Mouse (Mus musculus): ENCODE measurements around the gene Kin. TPM values are rescaled to one million over a fixed set of nuclear protein-coding genes. Genes with fewer than 3 reads are reported as not detected.
A peak's percentile ranks its signal among the peaks of the same experiment; 100 is the strongest.

The Kin gene
- total and polyA plus RNA-seq, 2 experiments: 1.3 to 7.7 TPM

GRCm38 (mm10) chr2:10094327-10095100, 14.1 kb downstream of the Kin start:
- Histone ChIP-seq H3K4me3 (ENCODE audit: insufficient read depth, low read depth, low read length) (no peak overlapping the region), H3K27ac (replicated peaks; ENCODE audit: insufficient read depth, low read depth, low read length) (peak overlapping the region; percentile 67), H3K36me3 (ENCODE audit: control insufficient read depth, insufficient read depth, low read length) (peaks cover 72% of the 10 kb centered on the region), H3K4me1 (ENCODE audit: control insufficient read depth, insufficient read depth, low read length) (peaks cover 23% of the 10 kb centered on the region), H3K79me2 (ENCODE audit: control insufficient read depth, insufficient read depth, low read length) (no peaks in the 10 kb centered on the region), H3K27me3 (ENCODE audit: control insufficient read depth, insufficient read depth, low read length) (no peaks in the 10 kb centered on the region), H3K9ac (ENCODE audit: low read depth, low read length) (no peak overlapping the region)
- no peak for TF ChIP-seq POLR2A (IDR thresholded peaks at IDR 0.05; ENCODE audit: extremely low read depth, insufficient read depth, low read length)
- no peak for TF ChIP-seq CTCF (IDR thresholded peaks at IDR 0.05; ENCODE audit: low read depth, low read length)
- peak; percentile 92 for DNase-seq (ENCODE audit: extremely low read depth, low read depth, low spot score)
- 23% methylated on average over 14 of the region's 14 CpGs for WGBS

- Histone ChIP-seq H3K9ac (ENCODE audit: low read depth, low read length) (no peak overlapping the region), H3K4me3 (ENCODE audit: insufficient read depth, low read depth, low read length) (no peak overlapping the region), H3K36me3 (ENCODE audit: control insufficient read depth, insufficient read depth, low read length) (peaks cover 71% of the 10 kb centered on the region), H3K27ac (replicated peaks; ENCODE audit: insufficient read depth, low read depth, low read length) (no peak overlapping the region), H3K27me3 (ENCODE audit: control insufficient read depth, insufficient read depth, low read length) (no peaks in the 10 kb centered on the region), H3K4me1 (ENCODE audit: control insufficient read depth, insufficient read depth, low read length) (peaks cover 21% of the 10 kb centered on the region), H3K79me2 (ENCODE audit: control insufficient read depth, insufficient read depth, low read length) (no peaks in the 10 kb centered on the region)
- 41% methylated on average over 9 of the region's 9 CpGs for WGBS
- DNase-seq (ENCODE audit: extremely low read depth, low read depth, low spot score): peak; percentile 42
- TF ChIP-seq POLR2A (IDR thresholded peaks at IDR 0.05; ENCODE audit: extremely low read depth, insufficient read depth, low read length): no peak
- peak; percentile 37; the same call in 1 of the 2 replicates for TF ChIP-seq CTCF (IDR thresholded peaks at IDR 0.05; ENCODE audit: low read depth, low read length)
Observed at GRCm38 (mm10) chr2:10098598-10099215, 18.3 kb downstream of the Kin start.

GRCm38 (mm10) chr2:10100471-10100870, 20.1 kb downstream of the Kin start:
- TF ChIP-seq POLR2A (IDR thresholded peaks at IDR 0.05; ENCODE audit: extremely low read depth, insufficient read depth, low read length) (no peak), CTCF (IDR thresholded peaks at IDR 0.05; ENCODE audit: low read depth, low read length) (no peak)

GRCm38 (mm10) chr2:10101180-10101579, 20.8 kb downstream of the Kin start:
- peak; percentile 74 for TF ChIP-seq CTCF (IDR thresholded peaks at IDR 0.05; ENCODE audit: low read depth, low read length)
- no peak for TF ChIP-seq POLR2A (IDR thresholded peaks at IDR 0.05; ENCODE audit: extremely low read depth, insufficient read depth, low read length)
- WGBS: 11% methylated on average over 6 of the region's 6 CpGs
- H3K27ac ChIP-seq (replicated peaks; ENCODE audit: insufficient read depth, low read depth, low read length): no peak overlapping the region
- DNase-seq (ENCODE audit: extremely low read depth, low read depth, low spot score): peak; percentile 63
- no peak overlapping the region for H3K9ac ChIP-seq (ENCODE audit: low read depth, low read length)
- H3K79me2 ChIP-seq (ENCODE audit: control insufficient read depth, insufficient read depth, low read length): no peaks in the 10 kb centered on the region
- H3K27me3 ChIP-seq (ENCODE audit: control insufficient read depth, insufficient read depth, low read length): no peaks in the 10 kb centered on the region
- peaks cover 81% of the 10 kb centered on the region for H3K36me3 ChIP-seq (ENCODE audit: control insufficient read depth, insufficient read depth, low read length)
- H3K4me1 ChIP-seq (ENCODE audit: control insufficient read depth, insufficient read depth, low read length): peaks cover 9% of the 10 kb centered on the region
- no peak overlapping the region for H3K4me3 ChIP-seq (ENCODE audit: insufficient read depth, low read depth, low read length)

More at GRCm38 (mm10) chr2:10100471-10100870, 20.1 kb downstream of the Kin start:
- Histone ChIP-seq H3K9ac (ENCODE audit: low read depth, low read length) (no peak overlapping the region), H3K79me2 (ENCODE audit: control insufficient read depth, insufficient read depth, low read length) (no peaks in the 10 kb centered on the region), H3K4me3 (ENCODE audit: insufficient read depth, low read depth, low read length) (no peak overlapping the region), H3K27ac (replicated peaks; ENCODE audit: insufficient read depth, low read depth, low read length) (0 out of 2 replicates have a peak overlapping the region, but pooled peaks have one; percentile 5), H3K36me3 (ENCODE audit: control insufficient read depth, insufficient read depth, low read length) (peaks cover 80% of the 10 kb centered on the region), H3K27me3 (ENCODE audit: control insufficient read depth, insufficient read depth, low read length) (no peaks in the 10 kb centered on the region), H3K4me1 (ENCODE audit: control insufficient read depth, insufficient read depth, low read length) (peaks cover 13% of the 10 kb centered on the region)
- 58% methylated on average over 2 of the region's 2 CpGs for WGBS
- DNase-seq (ENCODE audit: extremely low read depth, low read depth, low spot score): no peak

- no peak overlapping the region for H3K4me3 ChIP-seq (ENCODE audit: insufficient read depth, low read depth, low read length)
- no peak for TF ChIP-seq POLR2A (IDR thresholded peaks at IDR 0.05; ENCODE audit: extremely low read depth, insufficient read depth, low read length)
- no peak for TF ChIP-seq CTCF (IDR thresholded peaks at IDR 0.05; ENCODE audit: low read depth, low read length)
- H3K27ac ChIP-seq (replicated peaks; ENCODE audit: insufficient read depth, low read depth, low read length): no peak overlapping the region
- WGBS: 79% methylated on average over 6 of the region's 6 CpGs
- no peaks in the 10 kb centered on the region for H3K27me3 ChIP-seq (ENCODE audit: control insufficient read depth, insufficient read depth, low read length)
- H3K4me1 ChIP-seq (ENCODE audit: control insufficient read depth, insufficient read depth, low read length): no peaks in the 10 kb centered on the region
- H3K9ac ChIP-seq (ENCODE audit: low read depth, low read length): no peak overlapping the region
- H3K36me3 ChIP-seq (ENCODE audit: control insufficient read depth, insufficient read depth, low read length): peaks cover 66% of the 10 kb centered on the region
- no peak for DNase-seq (ENCODE audit: extremely low read depth, low read depth, low spot score)
- no peaks in the 10 kb centered on the region; the same call in 1 of the 2 replicates for H3K79me2 ChIP-seq (ENCODE audit: control insufficient read depth, insufficient read depth, low read length)
Observed at GRCm38 (mm10) chr2:10108535-10109189, 28.3 kb downstream of the Kin start.

Measured in liver, adult 2 months (tissue).